Mouse (Mus musculus) forebrain, postnatal 0 days (tissue): ENCODE measurements around the gene Arid1b. TPM values are rescaled to one million over a fixed set of nuclear protein-coding genes. Genes with fewer than 3 reads are reported as not detected.

Experiments used
- ATAC-seq: fragments of 200-750 bp; cut with Nextera tagmentation; 2 replicates; pipeline ENCODE4 v1.8.0; 2017; ENCODE audit warnings: mild to moderate bottlenecking, moderate library complexity
- DNase-seq: peaks from one replicate; pipeline ENCODE4 v3.0.0-alpha.2; 2015
- H3K27ac ChIP-seq: fragments of 300-500 bp; sonication (generic); 2 replicates; pipeline ENCODE4 v1.5.1; 2014; ENCODE audit warnings: low read depth, mild to moderate bottlenecking, antibody characterized with exemption, low read length, moderate library complexity, mixed read lengths
- H3K27me3 ChIP-seq: fragments of 300-500 bp; sonication (generic); 2 replicates; pipeline ENCODE4 v1.6.1; 2014; ENCODE audit warnings: mild to moderate bottlenecking, low read length, mixed read lengths; ENCODE audit not compliant: insufficient read depth
- H3K36me3 ChIP-seq: fragments of 300-500 bp; sonication (generic); 2 replicates; pipeline ENCODE4 v1.6.1; 2014; ENCODE audit warnings: mild to moderate bottlenecking, moderate library complexity; ENCODE audit not compliant: insufficient read depth
- H3K4me1 ChIP-seq: fragments of 300-500 bp; sonication (generic); 2 replicates; pipeline ENCODE4 v1.6.1; 2014; ENCODE audit warnings: antibody characterized with exemption; ENCODE audit not compliant: insufficient read depth
- H3K4me2 ChIP-seq: fragments of 300-500 bp; sonication (generic); 2 replicates; pipeline ENCODE4 v1.6.1; 2014; ENCODE audit warnings: low read depth, mild to moderate bottlenecking, moderate library complexity
- H3K4me3 ChIP-seq: fragments of 300-500 bp; sonication (generic); 2 replicates; pipeline ENCODE4 v1.5.1; 2014; ENCODE audit warnings: low read depth, low read length, mixed read lengths
- H3K9ac ChIP-seq: fragments of 300-500 bp; sonication (generic); 2 replicates; pipeline ENCODE4 v1.6.1; 2014; ENCODE audit warnings: mild to moderate bottlenecking
- H3K9me3 ChIP-seq: fragments of 300-500 bp; sonication (generic); 2 replicates; pipeline ENCODE4 v1.6.1; 2016; ENCODE audit warnings: low read length
- CTCF ChIP-seq: sonication (generic); IDR thresholded peaks from 2 replicates; pipeline ENCODE4 v1.5.1; 2016; ENCODE audit warnings: antibody characterized with exemption, control low read depth, low read depth
- WGBS: fragments of 180-500 bp; shearing (Covaris S2); extraction: QIAGEN DNeasy Blood & Tissue Kit; methylation state at CpG from one replicate; pipeline ENCODE4 v1.1.7; 2014; 5-methylcytosine and 5-hydroxymethylcytosine counted together
- polyA plus RNA-seq: library from polyadenylated mRNA; unstranded; fragments of >200 nt; fragmentation: Nextera tagmentation; extraction: Ambion mirVana; gene quantifications from 2 replicates; pipeline ENCODE4 v1.2.1, GENCODE M21; 2015
- total RNA-seq: library from RNA; depleted of rRNA; stranded (reverse); fragments of >200 nt; gene quantifications from 2 replicates; pipeline ENCODE4 v1.2.3, GENCODE M21; 2014

Gene Arid1b
- total and polyA plus RNA-seq, 2 experiments from 2014 or later: 10.5 to 51.6 TPM

DNA sequence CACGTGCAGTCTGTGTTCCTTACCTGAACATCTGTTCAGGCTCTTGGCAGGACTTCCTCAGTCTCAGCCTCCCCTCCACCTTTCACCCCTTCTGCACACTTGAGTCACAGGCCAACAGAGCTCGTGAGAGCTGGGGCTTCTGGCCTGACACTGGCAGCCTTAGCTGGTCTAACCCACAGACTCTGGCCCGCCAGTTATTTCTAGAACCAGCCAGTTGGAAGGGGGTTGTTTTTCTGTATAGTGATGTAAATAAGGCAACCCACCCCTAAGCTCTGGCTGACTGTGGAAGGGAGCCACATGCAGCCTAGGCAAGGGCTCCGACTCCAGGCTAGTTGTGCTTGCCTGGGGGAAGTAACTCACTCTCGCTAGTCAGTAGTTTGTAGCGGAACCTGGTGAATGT, 276.7 kb downstream of the Arid1b start:
- H3K4me1 ChIP-seq: peaks cover 13% of the 10 kb centered on the region
- H3K9ac ChIP-seq: no peak overlapping the region
- H3K4me2 ChIP-seq: no peak overlapping the region
- no peak for TF ChIP-seq CTCF
- DNase-seq: no peak
- ATAC-seq: 0 out of 2 replicates have a peak, but pooled peaks have one; percentile 17
- no peaks in the 10 kb centered on the region; the same call in 1 of the 2 replicates for H3K36me3 ChIP-seq
- 33% methylated on average over 6 of the region's 6 CpGs for WGBS
- H3K27ac ChIP-seq: no peak overlapping the region
- no peak overlapping the region for H3K4me3 ChIP-seq
- no peaks in the 10 kb centered on the region for H3K27me3 ChIP-seq
- H3K9me3 ChIP-seq: no peaks in the 10 kb centered on the region

DNA sequence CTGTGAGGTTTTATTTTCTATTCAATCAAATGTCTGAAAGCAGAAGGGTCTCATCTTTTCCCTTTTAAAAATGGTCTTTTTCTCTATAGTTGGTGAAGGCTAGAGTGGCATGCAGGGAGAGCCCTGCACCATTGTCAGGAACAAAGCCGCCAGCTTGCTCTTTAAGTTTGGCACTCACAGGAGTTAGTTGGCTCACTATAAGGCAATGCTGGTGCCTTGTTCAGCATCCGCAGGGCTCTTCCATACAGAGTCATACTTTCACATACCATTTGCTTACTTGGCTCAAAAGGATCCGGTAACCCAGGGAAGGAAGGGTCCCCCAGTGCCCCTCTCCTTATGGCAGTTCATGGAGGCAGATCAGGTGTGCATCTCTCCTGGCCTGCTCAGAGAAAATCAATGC, 279.0 kb downstream of the Arid1b start:
- Histone ChIP-seq H3K27ac (no peak overlapping the region), H3K4me3 (no peak overlapping the region), H3K36me3 (no peaks in the 10 kb centered on the region; the same call in 1 of the 2 replicates), H3K4me1 (peaks cover 13% of the 10 kb centered on the region), H3K4me2 (no peak overlapping the region), H3K9me3 (no peaks in the 10 kb centered on the region), H3K27me3 (no peaks in the 10 kb centered on the region), H3K9ac (no peak overlapping the region)
- DNase-seq (peak; percentile 44), ATAC-seq (peak; percentile 45; the same call in 1 of the 2 replicates)
- WGBS: 54% methylated on average over 3 of the region's 3 CpGs
- no peak for TF ChIP-seq CTCF

DNA sequence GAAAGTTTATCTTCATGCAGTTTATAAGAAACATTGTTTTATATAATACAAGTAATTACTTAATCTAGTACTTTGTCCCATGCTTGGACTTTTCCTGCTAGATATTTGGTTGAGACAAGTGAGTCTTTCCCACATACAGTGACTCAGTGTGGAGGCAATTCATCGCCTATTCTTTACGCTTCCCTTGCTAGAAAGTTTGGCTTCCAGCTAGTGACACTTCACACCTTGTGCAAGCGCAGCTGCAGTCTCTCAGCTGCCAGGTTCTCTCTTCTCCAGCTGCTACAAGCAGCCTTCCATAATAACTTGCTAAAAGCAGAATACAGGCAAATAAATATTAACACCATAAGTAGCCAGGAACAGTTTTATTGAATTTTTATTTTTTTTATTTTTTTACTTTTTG, 279.6 kb downstream of the Arid1b start:
- no peak overlapping the region for H3K9ac ChIP-seq
- no peak overlapping the region for H3K4me3 ChIP-seq
- no peaks in the 10 kb centered on the region for H3K27me3 ChIP-seq
- no peak overlapping the region for H3K27ac ChIP-seq
- peak; percentile 65 for DNase-seq
- ATAC-seq: no peak
- no peaks in the 10 kb centered on the region; the same call in 1 of the 2 replicates for H3K36me3 ChIP-seq
- no peaks in the 10 kb centered on the region for H3K9me3 ChIP-seq
- no peak overlapping the region for H3K4me2 ChIP-seq
- 51% methylated on average over 3 of the region's 3 CpGs for WGBS
- H3K4me1 ChIP-seq: peaks cover 13% of the 10 kb centered on the region
- no peak for TF ChIP-seq CTCF

DNA sequence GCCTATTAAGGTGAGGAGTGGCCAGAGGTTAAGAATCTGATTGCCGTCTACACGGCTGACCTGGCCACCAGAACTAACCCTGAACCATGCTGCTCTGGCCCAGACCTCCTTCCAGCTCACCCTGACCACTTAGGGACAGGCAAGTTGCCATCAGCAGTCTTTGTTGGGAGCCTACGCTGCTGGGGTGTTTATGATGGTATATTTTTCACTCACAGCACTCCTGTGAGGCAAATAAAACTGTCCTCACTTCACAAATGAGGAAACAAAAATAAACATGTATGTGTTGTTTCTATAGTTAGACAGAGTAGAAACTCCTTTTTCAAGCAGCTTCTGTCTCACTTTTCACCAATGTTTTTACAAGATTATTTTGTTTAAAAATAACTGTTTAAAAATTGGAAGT, 280.3 kb downstream of the Arid1b start:
- H3K9me3 ChIP-seq: no peaks in the 10 kb centered on the region
- H3K4me1 ChIP-seq: peaks cover 13% of the 10 kb centered on the region
- ATAC-seq: no peak
- H3K4me2 ChIP-seq: no peak overlapping the region
- no peak overlapping the region for H3K9ac ChIP-seq
- no peaks in the 10 kb centered on the region for H3K27me3 ChIP-seq
- TF ChIP-seq CTCF: no peak
- no peak overlapping the region for H3K27ac ChIP-seq
- WGBS: 89% methylated on average over 3 of the region's 3 CpGs
- peaks cover 2% of the 10 kb centered on the region; the same call in 1 of the 2 replicates for H3K36me3 ChIP-seq
- no peak for DNase-seq
- no peak overlapping the region for H3K4me3 ChIP-seq

DNA sequence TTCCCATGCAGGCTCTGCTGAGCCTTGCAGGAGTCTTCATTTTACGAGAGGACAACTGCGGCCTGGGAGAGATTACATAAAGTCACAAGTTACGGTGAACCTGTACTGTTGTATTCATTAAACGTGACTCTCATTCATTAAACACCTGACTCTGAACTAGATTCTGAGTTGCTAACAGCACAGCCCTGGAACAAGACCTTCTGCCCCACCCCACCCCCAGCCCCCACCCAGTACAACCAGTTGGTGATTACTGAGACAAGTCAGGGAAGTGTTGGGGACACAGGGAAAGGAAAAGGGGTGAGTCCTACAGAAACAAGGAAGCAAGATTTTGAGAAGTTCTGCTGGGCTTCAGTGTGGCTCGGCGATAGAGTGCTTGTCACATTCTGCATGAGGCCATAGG, 281.6 kb downstream of the Arid1b start:
- Histone ChIP-seq H3K36me3 (0 out of 2 replicates have a peak, but pooled peaks cover 9% of the 10 kb centered on the region), H3K4me3 (no peak overlapping the region), H3K27ac (no peak overlapping the region), H3K4me1 (peaks cover 13% of the 10 kb centered on the region), H3K4me2 (no peak overlapping the region), H3K9ac (no peak overlapping the region), H3K27me3 (no peaks in the 10 kb centered on the region), H3K9me3 (no peaks in the 10 kb centered on the region)
- ATAC-seq (no peak), DNase-seq (no peak)
- 93% methylated on average over 6 of the region's 6 CpGs for WGBS
- no peak for TF ChIP-seq CTCF

DNA sequence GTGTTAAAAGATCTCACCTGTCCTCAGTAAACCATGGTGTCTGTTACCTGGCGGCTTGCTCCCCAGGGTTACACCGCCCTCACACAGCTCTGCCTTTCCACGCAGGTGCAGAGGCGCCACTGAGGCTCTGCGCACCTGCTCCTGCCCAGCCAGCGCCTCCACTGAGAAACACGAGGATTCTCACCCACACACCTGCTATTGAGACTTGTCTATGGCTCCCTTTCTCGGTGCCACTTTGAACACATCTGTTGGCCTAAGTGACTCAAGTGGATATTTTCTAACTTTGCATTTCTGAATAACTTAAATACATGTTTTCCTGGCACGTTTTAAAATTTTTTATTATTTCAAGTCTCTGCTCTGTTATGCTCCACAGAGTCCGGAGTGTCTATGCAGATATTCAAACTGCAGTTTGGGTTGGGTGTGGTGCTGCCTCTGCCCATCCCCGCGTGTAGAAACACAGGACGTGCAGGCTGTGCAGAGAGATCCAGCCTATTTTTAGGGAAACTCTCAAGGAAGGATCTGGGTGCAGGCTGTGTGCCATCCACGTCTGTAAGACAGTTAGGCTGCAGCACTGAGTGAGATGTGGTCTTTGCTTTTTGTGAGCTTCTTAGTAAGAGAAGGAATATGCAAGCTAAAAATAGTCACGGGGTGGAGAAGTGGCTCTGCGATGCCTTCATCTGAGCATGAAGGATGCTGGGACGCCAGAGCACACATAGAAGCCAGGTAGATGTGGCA, 283.2 kb downstream of the Arid1b start:
- WGBS: 79% methylated on average over 17 of the region's 17 CpGs
- DNase-seq (no peak), ATAC-seq (0 out of 2 replicates have a peak, but pooled peaks have one; percentile 21)
- TF ChIP-seq CTCF: no peak
- Histone ChIP-seq H3K4me2 (no peak overlapping the region), H3K4me3 (no peak overlapping the region), H3K9me3 (no peaks in the 10 kb centered on the region), H3K9ac (no peak overlapping the region), H3K36me3 (0 out of 2 replicates have a peak, but pooled peaks cover 9% of the 10 kb centered on the region), H3K27me3 (no peaks in the 10 kb centered on the region), H3K4me1 (peaks cover 13% of the 10 kb centered on the region), H3K27ac (no peak overlapping the region)

DNA sequence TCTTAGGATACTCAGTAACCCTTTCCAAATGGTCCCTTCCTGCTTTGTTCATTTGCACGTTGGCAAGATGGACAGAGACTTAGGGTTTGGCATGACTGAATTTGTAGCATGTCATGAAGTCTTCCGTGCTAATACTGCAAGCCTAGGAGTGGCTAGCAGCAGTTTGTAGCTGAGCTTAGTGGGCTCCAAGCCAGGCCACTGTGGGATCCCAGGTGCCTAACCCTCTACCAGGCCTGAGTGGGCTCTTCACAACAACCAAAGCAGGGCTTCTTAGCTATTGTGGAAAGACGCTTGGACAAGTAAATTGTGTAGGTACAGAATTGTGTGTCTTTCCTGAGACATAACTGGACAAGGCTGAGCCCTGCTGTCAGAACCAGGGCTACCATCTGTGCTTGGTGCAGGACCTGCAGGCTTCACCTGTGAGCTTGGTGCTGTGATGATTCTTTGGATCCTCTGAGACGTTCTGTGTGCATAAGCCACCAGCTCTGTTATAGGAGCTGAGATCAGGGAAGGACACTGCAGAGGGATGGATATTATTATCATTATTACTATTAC, 286.4 kb downstream of the Arid1b start:
- Histone ChIP-seq H3K9ac (no peak overlapping the region), H3K4me1 (peaks cover 2% of the 10 kb centered on the region), H3K4me3 (no peak overlapping the region), H3K27ac (no peak overlapping the region), H3K27me3 (no peaks in the 10 kb centered on the region), H3K9me3 (no peaks in the 10 kb centered on the region), H3K36me3 (0 out of 2 replicates have a peak, but pooled peaks cover 9% of the 10 kb centered on the region), H3K4me2 (no peak overlapping the region)
- no peak for TF ChIP-seq CTCF
- WGBS: 77% methylated on average over 4 of the region's 4 CpGs
- DNase-seq (no peak), ATAC-seq (no peak)
